Mouse (Mus musculus): Measurements from ENCODE around the gene Stard13.

GRCm38 (mm10) chr5:151251656-151252055 lies 18.0 kb upstream of the Stard13 start:
- TF ChIP-seq POLR2A (IDR thresholded peaks at IDR 0.05; ENCODE audit: borderline replicate concordance, low read depth, low read length) (no peak), CTCF (IDR thresholded peaks at IDR 0.05; ENCODE audit: low read depth, low read length) (no peak)
